In genomic region chr8:71667256-71667655, GRCm38 (mm10) we compare ENCODE assay signal across 1 mouse cellular context.
TF ChIP-seq lines count a peak whose summit lies in the region.

No protein-coding gene starts in this region.

TF ChIP-seq in myocyte, 11 proteins besides CTCF, POLR2A, EP300 and RAD21:
- no peak for TF ChIP-seq POLR2AphosphoS2 (IDR thresholded peaks at IDR 0.05; ENCODE audit: insufficient read length, low read depth)
- TF ChIP-seq MYOG (IDR thresholded peaks at IDR 0.05; ENCODE audit: control insufficient read depth in 1 of 3, insufficient read depth in 1 of 3, insufficient read length in 2 of 3, low read depth in 2 of 3) = no peak
- no peak for TF ChIP-seq E2F4 (IDR thresholded peaks at IDR 0.05; ENCODE audit: insufficient read depth)
- no peak for TF ChIP-seq SRF (IDR thresholded peaks at IDR 0.05; ENCODE audit: control insufficient read depth, insufficient read length, low read depth)
- no peak for TF ChIP-seq REST (IDR thresholded peaks at IDR 0.05; ENCODE audit: insufficient read depth, insufficient read length)
- TF ChIP-seq TCF12 (IDR thresholded peaks at IDR 0.05; ENCODE audit: insufficient read depth, poor library complexity, severe bottlenecking) = no peak
- TF ChIP-seq CEBPB (IDR thresholded peaks at IDR 0.05; ENCODE audit: insufficient read depth, poor library complexity, severe bottlenecking) = no peak
- no peak for TF ChIP-seq MAX (IDR thresholded peaks at IDR 0.05; ENCODE audit: low read depth)
- TF ChIP-seq USF1 (IDR thresholded peaks at IDR 0.05; ENCODE audit: low read depth) = no peak
- no peak for TF ChIP-seq TCF3 (IDR thresholded peaks at IDR 0.05; ENCODE audit: insufficient read length, low read depth)
TF ChIP-seq in myocyte: peak in this region for 0.
